Mouse (Mus musculus) megakaryocyte, embryonic 14.5 days (primary cell): ENCODE measurements at regions not wholly inside any gene's neighbourhood (a gene's known extent, or its start where the extent isn't known, plus 50 kb on each side); places are given as distances from the start of the nearest gene placed in this dataset.

Source experiments
- FLI1 ChIP-seq: IDR thresholded peaks from 2 replicates; pipeline ENCODE4 v1.6.1; 2012; ENCODE audit warnings: low read length, inconsistent platforms, mixed read lengths
- GATA1 ChIP-seq: IDR thresholded peaks from 3 replicates; pipeline ENCODE4 v1.6.1; 2012; ENCODE audit warnings: mixed read lengths, low read length, inconsistent platforms, borderline replicate concordance

DNA sequence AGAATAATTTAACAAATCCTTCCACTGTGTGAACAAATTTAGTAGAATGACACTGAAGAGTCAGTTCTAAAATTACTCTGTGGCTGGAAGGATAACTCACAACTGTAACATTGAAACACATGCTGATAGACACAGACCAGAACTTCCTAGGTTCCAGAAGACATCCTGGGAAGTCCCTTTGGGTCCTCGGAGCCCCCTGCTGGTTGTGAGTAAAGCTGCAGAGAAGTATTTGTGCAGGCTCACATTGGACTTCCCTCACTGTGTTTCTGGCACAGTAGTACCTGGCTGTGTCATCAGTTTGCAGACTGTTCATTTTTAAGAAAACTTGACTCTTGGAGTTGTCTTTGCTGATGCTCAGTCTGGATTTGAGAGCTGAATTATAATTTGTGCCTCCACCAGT is 225.9 kb downstream of the Adam6a start:
- TF ChIP-seq GATA1 (no peak), FLI1 (no peak)
